ENCODE assay signal across 13 mouse cellular contexts in genomic region chr10:99639022-99639421, GRCm38 (mm10).
DNase-seq lines count a peak whose midpoint lies in the region; ATAC-seq and TF ChIP-seq lines count a peak whose summit lies in the region.
"Had no signal": no experiment of that assay in that cellular context is flagged by ENCODE, and none has a peak within 500 bp of the region (broad histone marks: within the 10 kb centered on the region; RNA-seq: fewer than 3 reads in every experiment).

No protein-coding gene starts in this region.

- no peak overlapping the region for H3K27ac ChIP-seq in kidney, embryonic 14.5 days (ENCODE audit: low read depth, low read length)
- H3K27ac ChIP-seq in hindbrain, embryonic 14.5 days, result peak overlapping the region; percentile 53; the same call in 1 of the 2 replicates
- H3K27ac ChIP-seq in gastrocnemius, adult 2 months, result no peak overlapping the region
- H3K27ac ChIP-seq: limb, embryonic 10.5 days; stomach, postnatal 0 days had no signal

- no peak overlapping the region for H3K4me2 ChIP-seq in kidney, embryonic 14.5 days (replicated peaks; ENCODE audit: low read depth, low read length)
- H3K4me2 ChIP-seq in hindbrain, embryonic 14.5 days (replicated peaks), result no peak overlapping the region

- peak; percentile 13 for DNase-seq in kidney, postnatal 10 days
- peak; percentile 28 for DNase-seq in brain, adult 2 months (ENCODE audit: low read depth, low spot score)
- peak; percentile 11 for DNase-seq in cerebellum, adult 9-10 months
- DNase-seq in hindbrain, embryonic 14.5 days (ENCODE audit: low spot score), result peak; percentile 63
- no peak for DNase-seq in gastrocnemius, adult 2 months
- DNase-seq in heart, adult 9 months (ENCODE audit: low spot score in 2 of 2), result no peak
- DNase-seq: gastrocnemius, postnatal 25 days; kidney, adult 11 months; liver, postnatal 0 days had no signal

- no peaks in the 10 kb centered on the region for H3K9me3 ChIP-seq in kidney, embryonic 14.5 days (ENCODE audit: control insufficient read depth, low read length)
- no peaks in the 10 kb centered on the region for H3K9me3 ChIP-seq in hindbrain, embryonic 14.5 days (ENCODE audit: control insufficient read depth, low read length)
- H3K9me3 ChIP-seq: limb, embryonic 10.5 days had no signal

- no peak overlapping the region for H3K9ac ChIP-seq in kidney, embryonic 14.5 days (ENCODE audit: low read depth, low read length)
- H3K9ac ChIP-seq in hindbrain, embryonic 14.5 days, result no peak overlapping the region
- H3K9ac ChIP-seq: liver, postnatal 0 days had no signal

- ATAC-seq in kidney, embryonic 14.5 days (ENCODE audit: low FRiP score, low TSS enrichment), result no peak
- peak; percentile 85 for ATAC-seq in hindbrain, embryonic 14.5 days (ENCODE audit: low FRiP score)
- ATAC-seq in megakaryocyte, adult 5-6 weeks (ENCODE audit: poor library complexity, severe bottlenecking), result no peak
- ATAC-seq: liver, postnatal 0 days had no signal

- no peak overlapping the region for H3K4me3 ChIP-seq in kidney, embryonic 14.5 days (ENCODE audit: low read length)
- no peak overlapping the region for H3K4me3 ChIP-seq in hindbrain, embryonic 14.5 days (replicated peaks; ENCODE audit: low read length)
- H3K4me3 ChIP-seq in gastrocnemius, adult 2 months, result no peak overlapping the region
- H3K4me3 ChIP-seq: limb, embryonic 10.5 days had no signal

- WGBS in kidney, embryonic 14.5 days, result 88% methylated on average over 7 of the region's 7 CpGs
- 61% methylated on average over 7 of the region's 7 CpGs for WGBS in hindbrain, embryonic 14.5 days

- H3K36me3 ChIP-seq in kidney, embryonic 14.5 days (ENCODE audit: control insufficient read depth, insufficient read depth, low read length), result no peaks in the 10 kb centered on the region
- H3K36me3 ChIP-seq in hindbrain, embryonic 14.5 days (replicated peaks; ENCODE audit: control insufficient read depth, insufficient read depth), result no peaks in the 10 kb centered on the region
- H3K36me3 ChIP-seq: limb, embryonic 10.5 days had no signal

- no peak for TF ChIP-seq CTCF in gastrocnemius, adult 2 months (IDR thresholded peaks at IDR 0.05)

- no peaks in the 10 kb centered on the region for H3K4me1 ChIP-seq in kidney, embryonic 14.5 days (ENCODE audit: control insufficient read depth, insufficient read depth, low read length)
- H3K4me1 ChIP-seq in hindbrain, embryonic 14.5 days (replicated peaks; ENCODE audit: control insufficient read depth, insufficient read depth, low read length), result 0 out of 2 replicates have a peak, but pooled peaks cover 3% of the 10 kb centered on the region
- H3K4me1 ChIP-seq: limb, embryonic 10.5 days had no signal

- peaks cover 2% of the 10 kb centered on the region; the same call in 1 of the 2 replicates for H3K27me3 ChIP-seq in kidney, embryonic 14.5 days (ENCODE audit: control insufficient read depth, insufficient read depth, low read length)
- H3K27me3 ChIP-seq in hindbrain, embryonic 14.5 days (ENCODE audit: control insufficient read depth, insufficient read depth, low read length), result no peaks in the 10 kb centered on the region

- intact Hi-C loops in gastrocnemius, adult 2 months (cut with DNase I), result no loop called here

Comparison
In these comparisons a context has a peak if more than half of its experiments do, and no peak if none do; other contexts are left out.
1. DNase-seq: peak in kidney, postnatal 10 days (single experiment), brain, adult 2 months (single experiment), cerebellum, adult 9-10 months (single experiment) and hindbrain, embryonic 14.5 days (single experiment); none in gastrocnemius, adult 2 months (single experiment) and heart, adult 9 months (0 of 2).